Mouse (Mus musculus) spleen, postnatal 10 days (tissue): Measurements from ENCODE around the gene Clca3a1.

Experiments
- DNase-seq, 2 experiments: peaks; one replicate each; pipeline ENCODE4 v3.0.0; 2021 to 2022; ENCODE audit warnings: low spot score in 2 of 2

The Clca3a1 gene

GRCm38 (mm10) chr3:144719088-144719900 is 41.5 kb downstream of the Clca3a1 start:
- peak; percentile 77 to 84 for DNase-seq

- DNase-seq, result no peak
Measured at GRCm38 (mm10) chr3:144718706-144719087, 42.1 kb downstream of the Clca3a1 start.

GRCm38 (mm10) chr3:144717835-144718234 is 42.9 kb downstream of the Clca3a1 start:
- no peak for DNase-seq

GRCm38 (mm10) chr3:144717121-144717520 is 43.7 kb downstream of the Clca3a1 start:
- no peak for DNase-seq

GRCm38 (mm10) chr3:144715901-144716300 is 44.9 kb downstream of the Clca3a1 start:
- no peak for DNase-seq

- DNase-seq, result no peak
Measured at GRCm38 (mm10) chr3:144715033-144715432, 45.7 kb downstream of the Clca3a1 start.

GRCm38 (mm10) chr3:144714606-144715005 is 46.2 kb downstream of the Clca3a1 start:
- no peak for DNase-seq

- no peak for DNase-seq
Measured at GRCm38 (mm10) chr3:144714126-144714525, 46.7 kb downstream of the Clca3a1 start.

GRCm38 (mm10) chr3:144711607-144712206 is 49.1 kb downstream of the Clca3a1 start:
- no peak for DNase-seq

GRCm38 (mm10) chr3:144708612-144709011 is 52.2 kb downstream of the Clca3a1 start:
- no peak for DNase-seq

- no peak for DNase-seq
Measured at GRCm38 (mm10) chr3:144703959-144704358, 56.8 kb downstream of the Clca3a1 start.

GRCm38 (mm10) chr3:144698790-144699433 is 61.9 kb downstream of the Clca3a1 start:
- no peak for DNase-seq

GRCm38 (mm10) chr3:144697942-144698341 is 62.8 kb downstream of the Clca3a1 start:
- DNase-seq, result no peak

GRCm38 (mm10) chr3:144697154-144697553 is 63.6 kb downstream of the Clca3a1 start:
- no peak for DNase-seq

- DNase-seq, result no peak
Measured at GRCm38 (mm10) chr3:144694941-144695340, 65.8 kb downstream of the Clca3a1 start.

- DNase-seq, result no peak
Measured at GRCm38 (mm10) chr3:144694040-144694439, 66.7 kb downstream of the Clca3a1 start.

GRCm38 (mm10) chr3:144692052-144692451 is 68.7 kb downstream of the Clca3a1 start:
- DNase-seq, result no peak

- DNase-seq, result peak in 1 of 2 experiments; percentile 78
Measured at GRCm38 (mm10) chr3:144689236-144689635, 71.5 kb downstream of the Clca3a1 start.

- DNase-seq, result peak in 1 of 2 experiments; percentile 11
Measured at GRCm38 (mm10) chr3:144688284-144688683, 72.5 kb downstream of the Clca3a1 start.

GRCm38 (mm10) chr3:144687618-144688017 is 73.2 kb downstream of the Clca3a1 start:
- peak; percentile 7 to 12 for DNase-seq

GRCm38 (mm10) chr3:144686146-144686545 is 74.6 kb downstream of the Clca3a1 start:
- DNase-seq, result peak in 1 of 2 experiments; percentile 6

- DNase-seq, result peak in 1 of 2 experiments; percentile 28
Measured at GRCm38 (mm10) chr3:144683136-144683814, 77.5 kb downstream of the Clca3a1 start.
